Mouse (Mus musculus): ENCODE data around the gene Sptbn1.

Gene Sptbn1

DNA sequence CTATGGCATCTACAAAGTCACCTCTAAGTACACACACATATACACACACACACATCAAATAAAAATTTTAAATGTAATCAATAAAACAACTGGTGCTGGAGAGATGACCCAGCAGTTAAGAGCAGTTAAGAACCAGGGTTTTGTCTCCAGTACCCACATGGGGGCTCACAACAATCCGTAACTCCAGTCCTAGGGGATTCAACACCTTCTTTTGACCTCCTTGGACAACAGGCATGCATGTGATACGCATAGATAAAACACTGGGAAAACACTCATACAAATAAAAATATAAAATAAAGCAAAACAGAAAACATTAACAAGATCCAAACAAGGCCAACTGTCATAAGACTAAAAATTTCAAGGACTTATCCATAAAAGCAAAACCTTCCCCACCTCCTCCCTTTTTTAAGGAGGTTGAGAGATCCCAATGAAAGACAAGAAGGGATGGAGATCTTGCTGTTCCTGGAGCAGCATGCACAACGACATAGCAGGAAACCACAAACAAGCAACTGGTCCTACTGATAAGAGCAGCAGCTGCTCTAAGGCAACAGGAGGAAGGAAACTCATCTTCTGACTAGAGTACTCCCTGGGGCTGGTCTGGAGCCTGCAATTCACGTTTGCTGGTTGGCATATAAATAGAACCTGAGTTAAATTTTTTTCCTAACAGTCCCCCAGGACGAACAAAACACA, 102.0 kb downstream of the Sptbn1 start:
- DNase-seq, result peak in 1 of 2 experiments; percentile 37

GRCm38 (mm10) chr11:30164515-30165214, 103.3 kb downstream of the Sptbn1 start:
- DNase-seq, result no peak

- DNase-seq, result no peak
Observed at GRCm38 (mm10) chr11:30163870-30164269, 104.1 kb downstream of the Sptbn1 start.

DNA sequence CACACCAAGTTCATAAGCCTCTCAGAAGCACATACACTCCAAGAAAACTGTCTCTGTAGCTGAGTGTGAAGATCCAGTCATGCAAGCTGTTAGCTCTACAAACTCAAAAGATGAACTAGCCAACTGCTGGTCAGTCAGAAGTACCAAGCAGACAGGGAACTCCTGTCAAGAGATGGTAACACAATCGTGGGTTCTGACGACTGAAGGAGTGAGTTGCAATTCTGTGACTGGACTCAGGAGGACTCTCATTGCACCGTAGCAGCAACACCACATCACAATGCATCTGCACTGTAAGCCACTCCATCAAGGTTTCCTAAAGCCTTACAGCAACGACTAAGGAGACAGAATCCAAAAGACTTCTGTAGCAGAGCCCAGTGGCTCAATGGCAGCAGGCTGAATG, 104.9 kb downstream of the Sptbn1 start:
- no peak for DNase-seq

- no peak for DNase-seq
Observed at GRCm38 (mm10) chr11:30161744-30162143, 106.2 kb downstream of the Sptbn1 start.

GRCm38 (mm10) chr11:30161173-30161650, 106.8 kb downstream of the Sptbn1 start:
- no peak for DNase-seq

DNA sequence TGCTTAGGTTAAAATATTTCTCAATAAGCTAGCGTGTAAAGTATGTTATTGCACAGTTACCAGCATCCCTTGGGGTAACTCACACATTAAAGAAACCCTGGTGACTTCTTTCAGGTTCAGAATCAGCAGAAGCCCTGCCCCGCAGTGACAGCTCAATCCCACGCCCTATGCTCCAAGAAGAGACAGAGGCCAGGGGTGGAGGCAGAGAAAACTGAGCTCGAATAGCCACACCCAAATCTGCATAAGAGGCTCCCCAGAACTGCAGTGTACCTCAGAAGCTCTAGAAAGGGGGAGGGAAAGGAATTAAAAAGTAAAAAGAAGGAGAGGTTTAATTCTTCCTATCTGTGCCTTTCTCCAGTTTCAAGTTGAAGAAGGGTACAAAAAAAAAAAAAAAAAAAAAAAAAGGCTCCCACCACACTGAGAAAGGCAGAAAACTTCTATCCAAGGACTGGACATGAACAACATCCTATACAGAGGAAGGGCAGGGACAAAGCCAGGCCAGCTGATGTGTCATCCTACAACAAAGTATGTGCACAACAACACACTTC, 107.3 kb downstream of the Sptbn1 start:
- no peak for DNase-seq

GRCm38 (mm10) chr11:30159545-30160255, 108.3 kb downstream of the Sptbn1 start:
- no peak for DNase-seq

- no peak for DNase-seq
Observed at GRCm38 (mm10) chr11:30158028-30158700, 109.8 kb downstream of the Sptbn1 start.

- DNase-seq, result no peak
Observed at GRCm38 (mm10) chr11:30155887-30156286, 112.1 kb downstream of the Sptbn1 start.

DNA sequence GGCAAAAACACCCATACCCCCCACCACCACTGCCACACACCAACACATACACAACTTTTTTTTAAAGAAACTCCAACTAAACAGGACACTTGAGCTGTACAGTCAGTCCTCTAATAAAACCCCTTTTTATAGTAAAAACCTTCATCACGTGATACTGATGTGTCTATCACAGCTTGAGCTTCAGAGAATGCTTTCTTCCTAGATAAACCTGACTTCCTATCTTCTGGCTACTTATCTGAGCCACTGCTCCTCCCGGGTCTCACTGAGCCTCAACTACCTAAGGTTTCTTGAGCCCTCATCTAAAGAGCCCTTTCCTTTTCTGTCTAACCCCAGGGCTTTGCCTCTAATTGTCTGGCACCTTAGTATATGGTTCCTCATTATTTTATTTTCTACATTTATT, 113.0 kb downstream of the Sptbn1 start:
- DNase-seq, result no peak

GRCm38 (mm10) chr11:30148888-30149287, 119.1 kb downstream of the Sptbn1 start:
- no peak for DNase-seq

GRCm38 (mm10) chr11:30148378-30148777, 119.6 kb downstream of the Sptbn1 start:
- DNase-seq, result no peak

- DNase-seq, result no peak
Observed at GRCm38 (mm10) chr11:30147882-30148281, 120.1 kb downstream of the Sptbn1 start.

DNA sequence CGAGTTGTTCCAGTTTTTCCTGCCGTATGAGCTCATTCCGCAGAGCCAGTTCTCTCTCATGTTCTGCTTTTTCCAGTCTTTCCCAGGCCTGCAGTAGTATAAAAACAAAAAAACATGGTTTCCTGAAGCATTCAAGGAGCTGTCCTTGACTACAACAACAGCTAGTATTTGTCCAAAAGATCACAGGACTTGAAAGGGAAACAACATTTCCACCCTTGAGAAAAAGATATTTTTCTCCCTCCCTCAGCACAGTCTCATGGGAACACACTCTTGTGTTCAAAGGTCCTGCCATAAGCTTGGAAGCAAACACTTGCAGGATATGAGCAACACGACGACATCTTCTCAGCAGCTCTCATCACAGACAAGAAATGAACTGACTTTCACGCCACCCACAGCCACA, 124.9 kb downstream of the Sptbn1 start:
- DNase-seq, result no peak

DNA sequence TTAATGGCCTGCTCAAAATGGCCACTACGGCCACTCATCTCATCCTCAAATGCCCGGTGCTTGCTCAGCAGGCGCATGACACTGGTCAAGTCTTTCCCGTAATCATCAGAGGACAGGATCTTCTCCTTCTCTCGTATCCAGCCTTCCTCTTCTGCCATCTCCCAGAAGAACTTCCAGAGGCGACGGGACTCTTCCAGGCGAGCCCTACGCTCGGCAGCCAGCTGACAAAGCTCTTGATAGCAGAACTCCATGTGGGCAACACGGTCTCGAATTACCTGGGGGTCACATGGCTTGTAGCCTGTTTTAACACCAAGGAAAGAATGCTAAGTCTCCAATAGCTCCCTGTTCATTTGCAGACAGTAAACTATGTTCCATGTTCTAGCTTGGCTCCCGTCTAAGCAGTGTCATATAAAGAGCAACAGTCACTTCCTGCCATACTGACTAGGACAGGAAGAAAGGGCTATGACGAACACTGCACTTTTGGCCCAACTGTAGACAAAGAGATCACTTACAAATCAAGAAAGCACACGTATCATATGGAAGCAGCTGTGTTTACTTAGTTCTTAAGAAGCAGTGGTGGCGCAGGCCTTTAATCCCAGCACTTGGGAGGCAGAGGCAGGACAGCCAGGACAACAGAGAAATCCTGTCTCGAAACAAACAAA, 128.7 kb downstream of the Sptbn1 start:
- DNase-seq, result no peak

DNA sequence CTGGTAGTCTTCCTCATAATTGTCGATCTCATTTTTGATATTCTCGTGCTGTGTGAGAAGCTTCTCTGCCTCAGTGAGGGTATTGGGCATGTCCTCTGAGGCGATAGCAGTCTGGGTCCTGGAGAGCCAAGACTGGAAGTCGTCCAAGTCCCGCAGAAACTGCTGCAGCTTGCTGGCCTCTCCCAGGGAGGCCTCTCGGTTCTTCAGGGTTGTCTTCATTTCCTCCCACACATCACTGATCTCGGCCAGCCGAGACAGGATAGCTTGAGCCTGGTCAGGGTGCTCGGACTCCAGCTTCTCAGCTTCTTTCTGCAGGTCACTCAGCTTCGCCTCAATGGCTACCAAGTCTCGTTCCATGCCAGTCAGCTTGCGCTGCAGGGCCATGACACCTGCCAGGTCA, 130.9 kb downstream of the Sptbn1 start:
- no peak for DNase-seq

DNA sequence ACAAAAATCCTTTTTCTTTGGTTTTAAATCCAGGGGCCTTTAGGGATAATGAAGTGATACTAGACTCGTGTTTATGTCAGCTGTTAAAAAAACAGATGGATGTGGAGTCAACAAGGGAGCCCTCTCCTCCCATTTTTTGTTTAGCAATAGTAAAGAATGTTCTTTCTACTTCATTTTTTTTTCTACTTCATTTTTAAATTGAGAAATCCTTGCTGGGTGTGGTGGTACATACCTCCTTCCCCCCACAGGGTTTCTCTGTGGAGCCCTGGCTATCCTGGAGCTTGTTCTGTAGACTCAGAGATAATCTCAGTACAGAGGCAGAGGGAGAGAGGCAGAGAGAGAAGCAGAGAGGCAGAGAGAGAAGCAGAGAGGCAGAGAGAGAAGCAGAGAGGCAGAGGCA, 133.9 kb downstream of the Sptbn1 start:
- DNase-seq, result no peak

- no peak for DNase-seq
Observed at GRCm38 (mm10) chr11:30132581-30132980, 135.4 kb downstream of the Sptbn1 start.

GRCm38 (mm10) chr11:30131640-30132039, 136.3 kb downstream of the Sptbn1 start:
- DNase-seq, result no peak

GRCm38 (mm10) chr11:30129339-30129738, 138.6 kb downstream of the Sptbn1 start:
- DNase-seq, result no peak

DNA sequence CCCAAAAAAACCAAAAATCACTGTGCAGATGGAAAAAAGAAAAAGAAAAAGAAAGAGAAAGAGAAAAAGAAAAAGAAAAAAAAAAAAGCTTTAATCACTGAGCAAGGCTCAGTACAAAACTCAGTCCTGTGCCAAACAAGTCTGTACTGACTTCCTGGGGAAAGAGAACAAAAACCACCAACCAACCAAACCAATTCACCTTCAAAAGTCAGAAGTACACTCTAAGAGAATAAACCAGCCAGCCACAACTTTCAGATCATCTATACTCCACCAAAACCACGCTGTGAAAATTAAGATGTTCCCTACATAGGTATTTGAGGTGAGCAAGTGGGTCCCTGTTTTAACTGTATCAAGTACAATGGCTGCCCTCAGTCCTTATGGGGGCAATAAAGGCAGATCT, 141.1 kb downstream of the Sptbn1 start:
- DNase-seq, result no peak
